Mouse (Mus musculus): ENCODE data around the gene Zfp408.
A peak's percentile ranks its signal among the peaks of the same experiment; 100 is the strongest.

The Zfp408 gene

DNA sequence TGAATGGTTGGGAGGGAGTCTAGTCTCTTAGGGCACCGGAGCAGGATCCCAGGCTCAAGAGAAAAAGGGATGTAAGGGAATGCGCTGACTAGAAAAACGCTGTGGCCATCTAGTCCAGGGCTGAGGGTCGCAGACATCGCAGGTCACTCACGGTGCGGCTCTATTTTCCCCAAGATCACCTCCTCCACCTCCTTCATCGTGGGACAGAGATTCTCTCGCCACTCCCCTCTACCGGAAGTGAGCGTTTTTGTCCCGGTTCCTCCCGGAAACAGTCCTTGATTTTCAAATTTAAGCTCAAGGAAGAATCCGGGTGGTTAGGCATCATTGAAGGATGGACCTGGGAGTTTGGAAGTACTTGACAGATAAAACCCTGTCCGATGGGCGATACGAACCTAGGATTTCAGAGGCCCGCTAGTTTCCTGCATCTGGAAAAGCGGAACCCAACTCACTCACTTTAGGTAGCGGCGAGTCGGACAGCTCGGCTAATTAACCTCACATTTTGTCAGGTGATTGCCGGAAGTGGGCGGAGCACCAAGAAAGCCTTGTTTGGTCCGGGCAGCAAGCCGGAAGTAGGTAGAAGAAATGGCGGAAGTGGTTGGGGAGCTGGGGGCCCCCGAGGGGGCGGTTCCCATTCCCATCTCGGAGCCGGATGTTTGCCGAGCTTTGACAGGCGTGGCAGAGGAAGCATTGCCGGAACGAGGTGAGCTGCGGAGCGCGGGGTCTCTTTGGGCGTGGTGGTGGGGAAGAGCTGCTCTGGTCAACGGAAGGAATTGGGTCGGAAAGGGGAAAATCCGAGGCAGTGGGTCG lies at the start of gene Zfp408, which contains the start of gene Arhgap1:
Gene Zfp408 (minus strand): TSS at position 239 of the 807 bp plus-strand sequence.
Gene Arhgap1 (plus strand): TSS at position 308 of the 807 bp plus-strand sequence.
- peak; percentile 97 for DNase-seq (ENCODE audit: low spot score)

GRCm38 (mm10) chr2:91699225-91699624 lies 49.6 kb upstream of the Zfp408 start:
- DNase-seq (ENCODE audit: low spot score) = no peak

DNA sequence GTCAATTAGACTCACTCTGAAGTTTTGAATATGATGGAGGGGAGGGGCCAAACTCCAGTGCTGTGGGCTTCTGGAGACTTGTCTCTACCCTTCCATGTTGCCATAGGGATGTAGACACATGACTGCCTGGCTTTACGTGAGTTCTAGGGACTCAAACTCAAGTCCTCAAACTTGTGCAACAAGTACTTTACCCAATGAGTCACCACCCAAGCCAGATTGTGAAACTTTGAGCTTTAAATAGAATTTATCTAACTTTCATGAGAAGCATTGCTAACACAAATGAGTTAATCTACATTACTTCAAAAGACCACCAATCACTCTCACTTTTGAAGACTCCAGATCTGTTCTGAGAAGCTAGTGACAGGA lies 46.6 kb upstream of the Zfp408 start:
- no peak for DNase-seq (ENCODE audit: low spot score)

- no peak for DNase-seq (ENCODE audit: low spot score)
Measured at GRCm38 (mm10) chr2:91695436-91696224, 46.0 kb upstream of the Zfp408 start.

GRCm38 (mm10) chr2:91689452-91689851 lies 39.9 kb upstream of the Zfp408 start:
- peak; percentile 72 for DNase-seq (ENCODE audit: low spot score)

DNA sequence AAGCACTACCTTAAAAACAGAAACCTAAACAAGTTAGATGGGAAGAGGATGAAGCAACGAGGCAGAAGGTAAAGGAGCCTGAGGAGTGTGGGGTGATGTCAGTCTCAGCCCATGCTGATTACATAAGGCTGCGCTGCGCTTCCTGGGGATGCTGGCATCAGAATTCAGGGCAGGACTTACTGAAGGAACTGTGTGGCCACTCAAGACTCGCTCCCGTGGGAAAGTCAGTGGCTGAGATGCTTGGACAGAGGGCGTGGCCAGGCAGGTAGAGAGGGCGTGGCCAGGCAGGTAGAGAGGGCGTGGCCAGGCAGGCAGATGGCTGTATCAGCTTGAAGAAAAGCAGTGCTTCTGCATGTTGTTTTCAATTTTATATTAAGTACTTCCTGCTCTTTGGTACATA lies 34.3 kb upstream of the Zfp408 start:
- DNase-seq (ENCODE audit: low spot score) = no peak

GRCm38 (mm10) chr2:91682850-91683249 lies 33.3 kb upstream of the Zfp408 start:
- DNase-seq (ENCODE audit: low spot score) = peak; percentile 74

DNA sequence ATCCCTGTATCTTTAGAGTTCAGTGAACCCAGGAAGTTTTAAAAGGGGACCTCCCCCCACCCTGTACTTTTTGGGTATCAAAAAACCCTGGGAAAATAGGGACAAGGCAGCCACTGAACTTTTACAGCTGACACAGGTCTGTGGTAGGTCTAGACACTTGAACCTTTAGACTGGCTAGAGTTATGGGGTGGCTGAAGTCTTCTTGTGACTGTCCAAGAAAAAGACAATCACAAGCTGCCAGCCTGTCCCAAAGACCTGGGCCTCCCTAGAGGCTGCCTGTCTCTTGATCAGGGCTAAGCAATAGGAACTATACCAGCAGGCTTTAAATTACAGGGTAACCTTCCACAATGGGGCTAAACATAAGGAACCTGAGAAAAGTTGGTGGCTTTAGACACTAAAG lies 27.4 kb upstream of the Zfp408 start:
- DNase-seq (ENCODE audit: low spot score) = no peak

- DNase-seq (ENCODE audit: low spot score) = no peak
Measured at GRCm38 (mm10) chr2:91676420-91676819, 26.8 kb upstream of the Zfp408 start.

- DNase-seq (ENCODE audit: low spot score) = no peak
Measured at GRCm38 (mm10) chr2:91674895-91675294, 25.3 kb upstream of the Zfp408 start.

GRCm38 (mm10) chr2:91673587-91673986 lies 24.0 kb upstream of the Zfp408 start:
- DNase-seq (ENCODE audit: low spot score) = no peak

DNA sequence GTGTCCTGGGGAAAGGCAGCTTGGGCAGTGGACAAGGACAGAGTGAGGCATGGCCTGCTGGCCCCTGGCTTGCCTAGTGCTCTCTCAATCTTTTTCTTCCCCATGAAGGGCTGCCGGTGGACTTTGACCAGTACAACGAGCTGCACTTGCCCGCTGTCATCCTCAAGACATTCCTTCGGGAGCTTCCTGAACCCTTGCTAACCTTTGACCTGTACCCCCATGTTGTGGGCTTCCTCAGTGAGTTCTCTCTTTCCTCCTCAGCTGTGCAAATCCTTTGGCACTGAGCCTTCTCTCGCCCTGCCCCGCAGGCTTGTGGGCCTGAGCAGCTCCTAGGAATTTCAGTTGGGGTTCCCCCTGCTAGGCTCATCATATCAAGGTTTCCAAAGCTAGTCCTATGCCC lies 20.4 kb upstream of the Zfp408 start:
- DNase-seq (ENCODE audit: low spot score) = no peak

GRCm38 (mm10) chr2:91669326-91669725 lies 19.7 kb upstream of the Zfp408 start:
- no peak for DNase-seq (ENCODE audit: low spot score)

DNA sequence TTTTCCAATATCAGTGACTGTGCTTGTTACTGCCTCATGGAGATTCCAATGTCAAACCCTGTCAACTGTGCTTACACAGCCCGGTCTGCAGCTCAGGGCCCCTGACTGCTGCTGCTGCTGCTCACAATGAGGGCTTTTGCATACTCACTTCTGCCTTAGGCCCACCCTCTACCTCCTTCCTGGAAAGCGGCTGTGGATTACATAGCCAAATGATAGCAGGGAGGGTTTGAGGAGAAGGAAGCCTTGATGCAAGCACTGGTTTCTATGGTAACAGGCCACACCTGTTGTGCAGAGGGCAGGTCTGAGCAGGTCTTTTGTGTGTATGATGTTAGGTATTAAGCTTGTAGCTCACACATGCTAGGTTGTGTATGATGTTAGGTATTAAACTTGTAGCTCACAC lies 18.2 kb upstream of the Zfp408 start:
- DNase-seq (ENCODE audit: low spot score) = no peak

GRCm38 (mm10) chr2:91666386-91666910 lies 16.9 kb upstream of the Zfp408 start:
- no peak for DNase-seq (ENCODE audit: low spot score)

- no peak for DNase-seq (ENCODE audit: low spot score)
Measured at GRCm38 (mm10) chr2:91664780-91665179, 15.2 kb upstream of the Zfp408 start.

DNA sequence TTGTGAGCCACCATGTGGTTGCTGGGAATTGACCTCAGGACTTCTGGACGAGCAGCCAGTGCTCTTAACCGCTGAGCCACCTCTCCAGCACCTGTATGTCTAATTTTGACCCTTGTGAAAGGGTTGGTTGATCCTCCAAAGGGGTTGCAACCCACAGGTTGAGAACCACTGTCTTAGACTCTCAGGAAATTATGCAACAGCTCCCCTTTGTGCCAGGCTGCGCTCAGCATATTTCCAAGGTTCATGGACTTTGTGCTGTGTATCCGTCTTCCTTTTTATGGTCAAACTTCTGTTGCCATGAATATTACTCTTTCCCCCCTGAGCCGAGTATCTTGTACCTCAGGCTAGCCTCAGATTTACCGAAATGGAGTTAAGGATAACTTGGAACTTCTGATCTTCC lies 11.4 kb upstream of the Zfp408 start:
- DNase-seq (ENCODE audit: low spot score) = no peak

DNA sequence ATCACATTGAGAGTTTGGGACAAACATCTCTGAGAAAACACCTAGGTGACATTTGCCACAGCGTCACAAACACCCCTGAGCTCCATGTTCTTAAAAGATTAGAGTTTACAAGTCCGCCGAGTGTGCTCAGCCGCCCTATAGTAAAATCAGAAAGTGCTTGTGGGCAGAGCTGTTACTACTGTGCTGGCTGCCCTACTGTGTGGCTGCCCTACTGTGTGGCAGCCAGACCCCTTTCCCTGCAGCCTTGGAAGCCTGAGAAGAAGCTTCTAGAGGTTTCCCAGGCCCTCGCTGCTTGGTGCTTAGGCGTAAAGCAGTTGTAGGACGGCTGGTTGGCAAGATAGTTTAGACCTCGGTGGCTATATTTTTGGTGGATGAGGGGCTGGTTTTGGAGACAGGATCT lies 10.1 kb upstream of the Zfp408 start:
- no peak for DNase-seq (ENCODE audit: low spot score)

GRCm38 (mm10) chr2:91656774-91657173 lies 7.2 kb upstream of the Zfp408 start:
- DNase-seq (ENCODE audit: low spot score) = no peak

GRCm38 (mm10) chr2:91655827-91656226 lies 6.2 kb upstream of the Zfp408 start:
- DNase-seq (ENCODE audit: low spot score) = no peak

DNA sequence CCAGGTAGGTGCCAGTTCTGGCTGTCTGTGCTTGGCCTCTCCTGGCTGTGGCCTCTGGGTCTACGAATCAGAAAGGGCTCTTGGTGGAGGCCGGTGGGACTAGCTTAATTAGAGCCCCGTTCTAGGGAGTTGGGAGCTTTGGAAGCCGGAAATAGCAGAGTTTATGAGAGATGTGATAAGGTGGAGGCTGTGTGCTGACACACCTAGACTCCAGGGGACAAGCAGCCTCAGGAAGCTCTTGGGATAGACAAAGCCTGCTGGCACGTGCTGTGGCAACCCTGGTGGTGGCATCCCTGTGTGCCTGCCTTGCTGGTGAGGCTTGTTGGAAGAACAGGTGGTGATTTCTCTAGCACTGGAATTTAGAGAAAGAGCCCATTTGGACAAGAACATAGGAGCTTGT lies 5.8 kb upstream of the Zfp408 start:
- no peak for DNase-seq (ENCODE audit: low spot score)

DNA sequence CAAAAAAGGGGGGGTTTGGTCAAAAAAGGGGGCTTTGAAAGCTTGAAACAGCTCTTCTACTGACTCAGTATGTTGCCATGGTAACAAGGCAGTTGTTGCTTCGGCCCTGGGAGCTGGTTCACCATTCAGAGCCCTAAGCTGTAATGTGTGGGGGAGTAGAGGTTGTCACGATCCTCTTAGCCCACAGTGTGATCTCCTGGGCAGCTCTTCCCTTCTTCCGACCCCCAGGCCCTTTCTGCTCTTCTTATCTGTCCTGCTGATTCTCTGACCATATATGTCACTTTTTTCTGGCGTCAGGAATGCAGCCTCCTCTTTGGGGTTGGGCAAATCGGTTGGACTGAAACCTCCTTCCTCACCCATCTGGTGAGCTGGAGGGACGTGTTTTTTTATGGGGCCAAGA lies 3.3 kb upstream of the Zfp408 start:
- DNase-seq (ENCODE audit: low spot score) = no peak

All from testis, postnatal 10 days (tissue).